Mouse (Mus musculus) embryonic facial prominence, embryonic 13.5 days (tissue): ENCODE data around the gene 2310022A10Rik. TPM values are rescaled to one million over a fixed set of nuclear protein-coding genes. Genes with fewer than 3 reads are reported as not detected.
"Not testable (repeated sequence)": the region's sequence is repeated elsewhere in the genome, so short reads cannot be mapped to it uniquely, and the experiment has no call there.

Source experiments
- ATAC-seq: fragments of 200-750 bp; cut with Nextera tagmentation; 2 replicates; pipeline ENCODE4 v1.8.0; 2017; ENCODE audit warnings: low read depth; ENCODE audit not compliant: insufficient number of reproducible peaks, insufficient read depth, low FRiP score, low TSS enrichment
- H3K27ac ChIP-seq: fragments of 300-500 bp; sonication (generic); 2 replicates; pipeline ENCODE4 v1.5.1; 2015; ENCODE audit warnings: moderate library complexity, mild to moderate bottlenecking, inconsistent platforms
- H3K27me3 ChIP-seq: fragments of 300-500 bp; sonication (generic); 2 replicates; pipeline ENCODE4 v1.6.1; 2015; ENCODE audit warnings: mild to moderate bottlenecking, inconsistent platforms
- H3K36me3 ChIP-seq: fragments of 300-500 bp; sonication (generic); 2 replicates; pipeline ENCODE4 v1.6.1; 2015; ENCODE audit warnings: mild to moderate bottlenecking, inconsistent platforms
- H3K4me1 ChIP-seq: fragments of 300-500 bp; sonication (generic); 2 replicates; pipeline ENCODE4 v1.6.1; 2015; ENCODE audit warnings: inconsistent platforms
- H3K4me2 ChIP-seq: fragments of 300-500 bp; sonication (generic); 2 replicates; pipeline ENCODE4 v1.6.1; 2015; ENCODE audit warnings: moderate library complexity, mild to moderate bottlenecking, inconsistent platforms
- H3K4me3 ChIP-seq: fragments of 300-500 bp; sonication (generic); 2 replicates; pipeline ENCODE4 v1.5.1; 2015; ENCODE audit warnings: mild to moderate bottlenecking, inconsistent platforms
- H3K9ac ChIP-seq: fragments of 300-500 bp; sonication (generic); 2 replicates; pipeline ENCODE4 v1.6.1; 2015; ENCODE audit warnings: mild to moderate bottlenecking, inconsistent platforms
- H3K9me3 ChIP-seq: fragments of 300-500 bp; sonication (generic); 2 replicates; pipeline ENCODE4 v1.6.1; 2016; ENCODE audit warnings: inconsistent platforms
- WGBS: fragments of 180-500 bp; shearing (Covaris S2); methylation state at CpG from one replicate; pipeline ENCODE4 v1.1.7; 2015; ENCODE audit warnings: mixed read lengths; 5-methylcytosine and 5-hydroxymethylcytosine counted together
- polyA plus RNA-seq: library from polyadenylated mRNA; unstranded; fragments of >200 nt; fragmentation: Nextera tagmentation; extraction: Ambion mirVana; gene quantifications from 2 replicates; pipeline ENCODE4 v1.2.1, GENCODE M21; 2015

The 2310022A10Rik gene
- polyA plus RNA-seq, 1 experiment from 2014 or later = 31.3 TPM

DNA sequence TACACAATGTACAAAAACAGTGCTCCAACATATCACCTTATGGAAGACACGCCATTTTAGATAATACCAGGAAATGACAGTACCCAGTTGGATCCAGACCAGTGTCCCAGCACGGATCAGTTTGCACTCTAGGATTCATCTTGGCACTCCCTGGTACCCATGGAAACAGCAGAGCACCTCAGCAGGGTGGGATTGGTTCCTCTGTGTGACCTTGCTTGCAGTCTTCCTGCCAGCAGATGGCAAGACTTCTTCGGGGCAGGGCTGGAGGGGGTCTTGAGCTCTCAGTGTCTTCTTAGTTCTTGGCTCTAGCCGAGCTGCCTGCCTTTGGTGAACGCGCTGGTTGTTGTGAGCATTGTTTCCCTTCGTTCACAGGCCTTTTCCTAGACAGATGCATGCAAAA, 74.7 kb downstream of the 2310022A10Rik start:
- H3K9me3 ChIP-seq = no peaks in the 10 kb centered on the region
- 92% methylated on average over 7 of the region's 7 CpGs for WGBS
- no peak for ATAC-seq
- H3K4me1 ChIP-seq = no peaks in the 10 kb centered on the region
- no peak overlapping the region for H3K4me3 ChIP-seq
- no peak overlapping the region for H3K4me2 ChIP-seq
- no peak overlapping the region for H3K27ac ChIP-seq
- H3K9ac ChIP-seq = no peak overlapping the region
- H3K36me3 ChIP-seq = peaks cover 93% of the 10 kb centered on the region
- H3K27me3 ChIP-seq = no peaks in the 10 kb centered on the region

DNA sequence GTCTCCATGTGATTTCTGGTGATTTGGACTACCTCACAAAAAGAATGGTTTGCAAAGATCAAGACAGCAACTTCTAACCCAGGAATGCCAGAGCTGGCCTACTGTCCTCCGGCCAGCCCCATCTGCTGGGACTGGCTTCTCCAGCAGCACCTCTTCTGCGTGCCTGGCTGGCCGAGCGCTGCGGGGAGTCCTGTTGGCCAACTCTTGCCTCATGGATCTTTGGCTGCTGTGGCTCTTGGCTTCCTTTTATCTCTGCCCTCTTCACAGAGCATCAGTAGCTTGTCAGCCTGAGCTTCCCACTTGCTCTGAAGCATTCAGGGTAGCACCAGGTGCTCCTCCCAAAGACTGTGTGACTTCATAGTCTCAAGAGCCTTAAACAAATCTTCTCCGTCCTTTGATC, 75.2 kb downstream of the 2310022A10Rik start:
- ATAC-seq = no peak
- H3K9ac ChIP-seq = no peak overlapping the region
- H3K4me1 ChIP-seq = no peaks in the 10 kb centered on the region
- no peak overlapping the region for H3K27ac ChIP-seq
- H3K4me3 ChIP-seq = no peak overlapping the region
- peaks cover 93% of the 10 kb centered on the region for H3K36me3 ChIP-seq
- H3K9me3 ChIP-seq = no peaks in the 10 kb centered on the region
- H3K4me2 ChIP-seq = no peak overlapping the region
- 95% methylated on average over 6 of the region's 6 CpGs for WGBS
- no peaks in the 10 kb centered on the region for H3K27me3 ChIP-seq

DNA sequence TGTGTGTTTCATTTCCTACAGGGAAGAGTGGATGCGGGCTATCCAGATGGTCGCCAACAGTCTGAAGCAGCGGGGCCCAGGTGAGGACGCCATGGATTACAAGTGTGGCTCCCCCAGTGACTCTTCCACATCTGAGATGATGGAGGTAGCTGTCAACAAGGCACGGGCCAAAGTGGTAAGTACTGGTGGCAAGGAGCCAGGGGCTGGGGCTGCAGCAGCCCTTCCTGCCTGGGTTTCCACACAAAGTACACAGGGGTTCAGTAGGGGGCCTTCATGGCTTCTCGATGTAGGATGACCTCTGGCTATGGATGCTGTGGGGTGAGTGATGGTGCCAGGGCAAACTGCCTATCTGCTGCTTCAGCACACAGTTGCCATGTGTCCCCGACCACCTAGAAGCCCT, 75.8 kb downstream of the 2310022A10Rik start:
- ATAC-seq, H3K9me3 ChIP-seq, H3K4me2 ChIP-seq, H3K27ac ChIP-seq, H3K4me3 ChIP-seq, H3K27me3 ChIP-seq, H3K9ac ChIP-seq, H3K4me1 ChIP-seq: not testable (repeated sequence)
- WGBS = 93% methylated on average over 7 of the region's 7 CpGs
- peaks cover 93% of the 10 kb centered on the region for H3K36me3 ChIP-seq

DNA sequence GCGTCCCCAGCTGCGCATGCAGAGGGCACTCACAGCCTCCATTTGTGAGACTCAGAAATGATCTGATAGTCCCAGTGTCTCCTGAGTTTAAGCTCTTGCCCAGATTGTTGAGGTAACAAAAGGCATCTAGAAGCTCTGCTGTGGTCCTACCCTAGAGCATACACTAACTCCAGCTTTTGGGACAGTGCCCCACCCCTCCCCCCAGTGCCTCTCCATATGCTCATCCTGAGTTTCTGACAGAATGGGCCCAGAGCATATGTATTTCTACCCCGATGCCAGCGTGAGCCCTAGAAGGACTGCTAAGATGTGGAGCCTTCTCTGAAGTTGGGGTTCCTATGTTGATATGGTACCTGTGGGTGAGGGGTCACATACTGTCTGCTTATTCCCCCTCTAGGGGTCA, 78.4 kb downstream of the 2310022A10Rik start:
- no peak overlapping the region for H3K4me2 ChIP-seq
- H3K9me3 ChIP-seq = no peaks in the 10 kb centered on the region
- H3K4me1 ChIP-seq = no peaks in the 10 kb centered on the region
- WGBS = 97% methylated on average over 4 of the region's 4 CpGs
- ATAC-seq = no peak
- no peak overlapping the region for H3K27ac ChIP-seq
- H3K27me3 ChIP-seq = no peaks in the 10 kb centered on the region
- H3K9ac ChIP-seq = no peak overlapping the region
- H3K4me3 ChIP-seq = no peak overlapping the region
- peaks cover 93% of the 10 kb centered on the region for H3K36me3 ChIP-seq

Other genes starting within 250 kb of the 2310022A10Rik start
- 32.0 and 40.3 TPM in 2 replicates for gene Ltbp4, start 215.5 kb upstream of the 2310022A10Rik start, polyA plus RNA-seq
- 61.5 and 70.6 TPM in 2 replicates for gene Shkbp1, start 197.2 kb upstream of the 2310022A10Rik start, polyA plus RNA-seq
- gene Gm20479, start 195.8 kb upstream of the 2310022A10Rik start, polyA plus RNA-seq = not detected in 2 replicates
- gene Sptbn4, start 105.5 kb upstream of the 2310022A10Rik start, polyA plus RNA-seq = 0.56 and 0.73 TPM in 2 replicates
- 46.1 and 52.9 TPM in 2 replicates for gene Blvrb, start 105.3 kb upstream of the 2310022A10Rik start, polyA plus RNA-seq
- gene Sertad3, start 79.5 kb upstream of the 2310022A10Rik start, polyA plus RNA-seq = 33.6 and 38.2 TPM in 2 replicates
- 34.7 and 40.1 TPM in 2 replicates for gene Sertad1, start 66.3 kb upstream of the 2310022A10Rik start, polyA plus RNA-seq
- gene Prx, start 53.9 kb upstream of the 2310022A10Rik start, polyA plus RNA-seq = 5.8 and 6.3 TPM in 2 replicates
- gene Hipk4, start 30.0 kb upstream of the 2310022A10Rik start, polyA plus RNA-seq = 0.92 and 1.1 TPM in 2 replicates
- gene Pld3, start within 50 bp of the 2310022A10Rik start, polyA plus RNA-seq = 76.5 and 81.8 TPM in 2 replicates
- gene Akt2, start 38.3 kb downstream of the 2310022A10Rik start, polyA plus RNA-seq = 103 and 106 TPM in 2 replicates
- gene Ttc9b, start 100.7 kb downstream of the 2310022A10Rik start, polyA plus RNA-seq = 1.1 TPM in 2 replicates
- 9.3 and 13.0 TPM in 2 replicates for gene Map3k10, start 121.4 kb downstream of the 2310022A10Rik start, polyA plus RNA-seq
- gene Zfp607b, start 136.1 kb downstream of the 2310022A10Rik start, polyA plus RNA-seq = 5.3 TPM in 2 replicates
- 47.9 and 49.9 TPM in 2 replicates for gene Zfp60, start 178.2 kb downstream of the 2310022A10Rik start, polyA plus RNA-seq